Mouse (Mus musculus) CH12.LX (cell line): ENCODE results near the gene Efcab2. TPM values are rescaled to one million over a fixed set of nuclear protein-coding genes. Genes with fewer than 3 reads are reported as not detected.

Experiments
- DNase-seq: peaks from one replicate; pipeline ENCODE4 v3.0.0-alpha.2; 2013; ENCODE audit errors: extremely low read depth
- H3K27ac ChIP-seq: 2 replicates; pipeline ENCODE4 v1.5.1; 2012; ENCODE audit warnings: low read depth, mild to moderate bottlenecking, control low read depth, moderate library complexity; ENCODE audit not compliant: insufficient read depth
- H3K27me3 ChIP-seq: replicated peaks from 2 replicates; pipeline ENCODE3; 2012; ENCODE audit warnings: inconsistent platforms
- H3K36me3 ChIP-seq, 2 experiments: replicated peaks in 1 of 2; 2 replicates each; pipeline versions ENCODE3 to v1.6.1; 2012; ENCODE audit warnings: inconsistent platforms in 1 of 2, low read length in 1 of 2, mild to moderate bottlenecking in 1 of 2, mixed read lengths in 1 of 2, moderate library complexity in 1 of 2; ENCODE audit not compliant: control insufficient read depth in 1 of 2, insufficient read depth in 1 of 2
- H3K4me1 ChIP-seq, 2 experiments: 2 replicates each; pipeline ENCODE4 v1.6.1; 2012; ENCODE audit warnings: inconsistent platforms in 1 of 2, moderate library complexity in 1 of 2; ENCODE audit not compliant: insufficient read depth in 2 of 2, control insufficient read depth in 1 of 2
- H3K4me2 ChIP-seq: 2 replicates; pipeline ENCODE4 v1.6.1; 2012; ENCODE audit warnings: low read depth, mild to moderate bottlenecking, control low read depth; ENCODE audit not compliant: poor library complexity, insufficient read depth, severe bottlenecking
- H3K4me3 ChIP-seq, 3 experiments: fragments of 150-350 bp in 1 of 3; sonication (generic) in 1 of 3; replicated peaks in 1 of 3; 2 replicates each; pipeline versions ENCODE3 to v1.5.1; 2011 to 2012; ENCODE audit warnings: low read depth in 2 of 3, low read length in 2 of 3, mild to moderate bottlenecking in 2 of 3, moderate library complexity in 2 of 3, control low read depth in 1 of 3, improper control_type of control experiment in 1 of 3, inconsistent platforms in 1 of 3, mixed read lengths in 1 of 3; ENCODE audit not compliant: poor library complexity in 1 of 3
- H3K79me2 ChIP-seq: replicated peaks from 2 replicates; pipeline ENCODE4 v1.6.1; 2012; ENCODE audit warnings: mild to moderate bottlenecking, moderate library complexity; ENCODE audit not compliant: control insufficient read depth, poor library complexity, insufficient read depth, severe bottlenecking; ENCODE audit errors: extremely low read depth
- H3K9ac ChIP-seq: 2 replicates; pipeline ENCODE4 v1.6.1; 2012; ENCODE audit warnings: low read depth, mild to moderate bottlenecking, control low read depth, moderate library complexity; ENCODE audit not compliant: insufficient read depth
- H3K9me3 ChIP-seq: replicated peaks from 2 replicates; pipeline ENCODE3; 2012; ENCODE audit warnings: low read length, inconsistent platforms, mixed read lengths
- CTCF ChIP-seq, 2 experiments: IDR thresholded peaks in 1 of 2; conservative IDR thresholded peaks in 1 of 2; 2 replicates each; pipeline ENCODE4 v1.5.1; 2011 to 2012; ENCODE audit warnings: low read depth in 2 of 2, low read length in 2 of 2, improper control_type of control experiment in 1 of 2, inconsistent platforms in 1 of 2, mild to moderate bottlenecking in 1 of 2, moderate library complexity in 1 of 2
- E2F4 ChIP-seq: IDR thresholded peaks from 2 replicates; pipeline ENCODE4 v1.6.1; 2011; ENCODE audit warnings: low read depth, low read length, improper control_type of control experiment; ENCODE audit not compliant: insufficient replicate concordance
- ELF1 ChIP-seq: IDR thresholded peaks from 2 replicates; pipeline ENCODE4 v1.6.1; 2014; ENCODE audit warnings: low read depth, mild to moderate bottlenecking, inconsistent platforms, low read length, improper control_type of control experiment
- EP300 ChIP-seq: IDR thresholded peaks from 2 replicates; pipeline ENCODE4 v1.6.1; 2011; ENCODE audit warnings: low read length, improper control_type of control experiment
- ETS1 ChIP-seq: conservative IDR thresholded peaks from 2 replicates; pipeline ENCODE4 v1.6.1; 2012; ENCODE audit warnings: low read depth, mild to moderate bottlenecking, inconsistent platforms, low read length, improper control_type of control experiment, moderate library complexity
- GABPA ChIP-seq: IDR thresholded peaks from 2 replicates; pipeline ENCODE4 v1.6.1; 2012; ENCODE audit warnings: low read depth, low read length, improper control_type of control experiment, inconsistent platforms; ENCODE audit not compliant: insufficient replicate concordance
- HCFC1 ChIP-seq: IDR thresholded peaks from 2 replicates; pipeline ENCODE4 v1.6.1; 2012; ENCODE audit warnings: low read depth, mild to moderate bottlenecking, inconsistent platforms, low read length, improper control_type of control experiment
- IRF4 ChIP-seq: IDR thresholded peaks from 2 replicates; pipeline ENCODE4 v1.6.1; 2014; ENCODE audit warnings: low read depth, mild to moderate bottlenecking, inconsistent platforms, low read length, improper control_type of control experiment
- JUND ChIP-seq: conservative IDR thresholded peaks from 2 replicates; pipeline ENCODE4 v1.6.1; 2011; ENCODE audit warnings: low read depth, low read length, improper control_type of control experiment
- KAT2A ChIP-seq: IDR thresholded peaks from 2 replicates; pipeline ENCODE4 v1.6.1; 2012; ENCODE audit warnings: low read length, improper control_type of control experiment, inconsistent platforms; ENCODE audit not compliant: insufficient replicate concordance
- MAFK ChIP-seq: IDR thresholded peaks from 2 replicates; pipeline ENCODE4 v1.6.1; 2011; ENCODE audit warnings: low read length, improper control_type of control experiment; ENCODE audit not compliant: insufficient replicate concordance
- MAZ ChIP-seq: IDR thresholded peaks from 2 replicates; pipeline ENCODE4 v1.6.1; 2012; ENCODE audit warnings: low read depth, mild to moderate bottlenecking, inconsistent platforms, low read length, improper control_type of control experiment, moderate library complexity
- MEF2A ChIP-seq: IDR thresholded peaks from 2 replicates; pipeline ENCODE4 v1.6.1; 2014; ENCODE audit warnings: low read depth, mild to moderate bottlenecking, inconsistent platforms, low read length, improper control_type of control experiment, borderline replicate concordance
- MXI1 ChIP-seq: IDR thresholded peaks from 2 replicates; pipeline ENCODE4 v1.6.1; 2011; ENCODE audit warnings: mild to moderate bottlenecking, low read depth, low read length, improper control_type of control experiment
- MYC ChIP-seq: IDR thresholded peaks from 2 replicates; pipeline ENCODE4 v1.6.1; 2011; ENCODE audit warnings: low read depth, mild to moderate bottlenecking, improper control_type of control experiment, low read length
- NELFE ChIP-seq: IDR thresholded peaks from 2 replicates; pipeline ENCODE4 v1.6.1; 2011; ENCODE audit warnings: low read depth, low read length, improper control_type of control experiment
- NRF1 ChIP-seq: IDR thresholded peaks from 2 replicates; pipeline ENCODE4 v1.6.1; 2014; ENCODE audit warnings: low read depth, mild to moderate bottlenecking, inconsistent platforms, low read length, improper control_type of control experiment, moderate library complexity
- POLR2A ChIP-seq: IDR thresholded peaks from 2 replicates; pipeline ENCODE4 v1.6.1; 2011; ENCODE audit warnings: low read depth, mild to moderate bottlenecking, improper control_type of control experiment, low read length
- POLR2AphosphoS2 ChIP-seq: IDR thresholded peaks from 2 replicates; pipeline ENCODE4 v1.6.1; 2011; ENCODE audit warnings: low read depth, low read length, improper control_type of control experiment
- RAD21 ChIP-seq: IDR thresholded peaks from 2 replicates; pipeline ENCODE4 v1.6.1; 2011; ENCODE audit warnings: low read depth, mild to moderate bottlenecking, low read length, improper control_type of control experiment, moderate library complexity
- RCOR1 ChIP-seq: conservative IDR thresholded peaks from 2 replicates; pipeline ENCODE4 v1.6.1; 2012; ENCODE audit warnings: low read depth, mild to moderate bottlenecking, inconsistent platforms, low read length, improper control_type of control experiment
- SMC3 ChIP-seq: IDR thresholded peaks from 2 replicates; pipeline ENCODE4 v1.6.1; 2011; ENCODE audit warnings: low read depth, low read length, improper control_type of control experiment
- TCF12 ChIP-seq: IDR thresholded peaks from 2 replicates; pipeline ENCODE4 v1.6.1; 2014; ENCODE audit warnings: low read depth, mild to moderate bottlenecking, inconsistent platforms, low read length, improper control_type of control experiment
- USF1 ChIP-seq: IDR thresholded peaks from 2 replicates; pipeline ENCODE4 v1.6.1; 2014; ENCODE audit warnings: low read depth, mild to moderate bottlenecking, inconsistent platforms, low read length, improper control_type of control experiment
- ZKSCAN1 ChIP-seq: IDR thresholded peaks from 2 replicates; pipeline ENCODE4 v1.6.1; 2012; ENCODE audit warnings: low read depth, inconsistent platforms, low read length, improper control_type of control experiment, borderline replicate concordance
- ZMIZ1 ChIP-seq: IDR thresholded peaks from 2 replicates; pipeline ENCODE4 v1.6.1; 2012; ENCODE audit warnings: low read depth, mild to moderate bottlenecking, inconsistent platforms, low read length, improper control_type of control experiment
- ZNF384 ChIP-seq: IDR thresholded peaks from 2 replicates; pipeline ENCODE4 v1.6.1; 2012; ENCODE audit warnings: low read depth, low read length, improper control_type of control experiment, inconsistent platforms
- dilution Hi-C: fragments of 300-500 bp; cut with MboI; formaldehyde crosslinking; loops from 2 replicates; pipeline ENCODE4 v1.14.3; 2020; ENCODE audit warnings: low sequenced_read_pairs; ENCODE audit not compliant: extremely low pct_unique_long_range_greater_than_20kb, extremely low pct_ligation_motif_present
- in situ Hi-C: fragments of 300-500 bp; cut with MboI; formaldehyde crosslinking; loops from 3 replicates; pipeline ENCODE4 v1.14.3; 2019; ENCODE audit warnings: low sequenced_read_pairs, low pct_ligation_motif_present, low pct_unique_long_range_greater_than_20kb, mixed read lengths
- polyA plus RNA-seq: library from polyadenylated mRNA; unstranded; fragments of >175 nt; gene quantifications from 2 replicates; pipeline ENCODE4 v1.2.1, GENCODE M21; 2012; ENCODE audit warnings: low read depth; ENCODE audit not compliant: insufficient read length
- total RNA-seq, 2 experiments: library from RNA; depleted of rRNA; stranded (reverse); fragments of 300-350 nt in 1 of 2; fragments of >200 nt in 1 of 2; gene quantifications; 2 replicates each; pipeline ENCODE4 v1.2.3; 2012 to 2014

The Efcab2 gene
- total and polyA plus RNA-seq, 3 experiments, result 1.2 to 3.2 (median 1.8) TPM

DNA sequence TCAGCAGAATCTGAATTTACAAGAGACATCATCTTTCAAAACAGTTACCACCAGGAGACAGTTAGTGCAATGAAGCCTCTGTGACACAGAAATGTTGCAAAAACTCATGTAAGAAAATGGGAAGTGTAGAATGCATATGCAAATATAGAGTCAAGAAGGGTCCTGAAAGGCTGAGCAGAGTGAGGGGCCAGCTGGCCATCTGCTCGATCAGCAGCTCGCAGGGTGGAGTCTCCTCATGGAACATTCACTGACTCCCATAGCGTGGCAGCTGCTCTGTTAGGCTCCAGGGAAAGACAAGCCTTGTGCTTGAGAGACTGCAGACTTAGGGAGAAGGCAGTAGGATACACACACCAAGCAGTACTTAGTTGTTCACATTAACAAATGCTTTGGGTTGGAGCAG lies 83.2 kb downstream of the Efcab2 start:
- H3K36me3 ChIP-seq, result no peaks in the 10 kb centered on the region
- H3K4me1 ChIP-seq, result peaks cover 0 to 14% of the 10 kb centered on the region in 2 experiments; a peak in 2 of 4 replicates
- H3K9ac ChIP-seq, result no peak overlapping the region
- TF ChIP-seq ZMIZ1, result no peak
- no peak for TF ChIP-seq MAFK
- TF ChIP-seq GABPA, result no peak
- TF ChIP-seq MYC, result no peak
- no peak for TF ChIP-seq E2F4
- TF ChIP-seq TCF12, result no peak
- no peak for TF ChIP-seq SMC3
- no peak for TF ChIP-seq JUND
- TF ChIP-seq EP300, result no peak
- no peak for TF ChIP-seq CTCF (conservative IDR thresholded peaks at IDR 0.05 in 1 of 2, IDR thresholded peaks at IDR 0.05 in 1 of 2; ENCODE audit: low read depth in 2 of 2, low read length in 2 of 2)
- TF ChIP-seq HCFC1, result no peak
- TF ChIP-seq NELFE, result no peak
- no peak for TF ChIP-seq KAT2A
- no peak overlapping the region for H3K27ac ChIP-seq
- H3K79me2 ChIP-seq, result no peaks in the 10 kb centered on the region
- dilution Hi-C loops (no loop called here), in situ Hi-C loops (no loop called here)
- H3K4me2 ChIP-seq, result no peak overlapping the region
- no peaks in the 10 kb centered on the region for H3K27me3 ChIP-seq
- no peak overlapping the region for H3K4me3 ChIP-seq
- H3K9me3 ChIP-seq, result no peaks in the 10 kb centered on the region
- DNase-seq, result peak; percentile 7

DNA sequence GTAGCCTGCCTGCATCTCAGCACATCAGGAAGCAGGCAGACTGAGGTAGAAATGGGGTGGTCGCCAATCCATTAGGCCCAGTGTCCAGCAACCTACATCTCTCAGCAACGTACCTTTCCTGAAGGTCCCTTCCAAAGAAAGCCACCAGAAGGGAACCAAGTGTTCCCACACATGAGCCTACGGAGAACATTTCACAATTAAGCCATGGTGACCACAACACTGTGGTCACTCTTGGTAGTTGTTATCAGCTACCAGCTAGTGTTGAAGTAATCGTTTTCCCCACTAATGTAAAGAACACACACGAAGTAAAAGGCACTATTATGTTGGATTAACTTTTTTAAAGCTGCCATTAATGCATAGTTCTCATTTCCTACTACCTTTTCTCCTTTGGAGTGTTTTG lies 85.8 kb downstream of the Efcab2 start:
- dilution Hi-C loops, result no loop called here
- H3K27ac ChIP-seq, result no peak overlapping the region
- in situ Hi-C loops, result no loop called here
- no peaks in the 10 kb centered on the region for H3K36me3 ChIP-seq
- no peak overlapping the region for H3K9ac ChIP-seq
- peaks cover 0 to 14% of the 10 kb centered on the region in 2 experiments; a peak in 2 of 4 replicates for H3K4me1 ChIP-seq
- DNase-seq, result no peak
- no peaks in the 10 kb centered on the region for H3K9me3 ChIP-seq
- H3K4me3 ChIP-seq, result no peak overlapping the region
- no peak overlapping the region for H3K4me2 ChIP-seq
- H3K27me3 ChIP-seq, result no peaks in the 10 kb centered on the region
- no peaks in the 10 kb centered on the region for H3K79me2 ChIP-seq
- no peak for TF ChIP-seq IRF4
- TF ChIP-seq, all 38 proteins: peak for 0

DNA sequence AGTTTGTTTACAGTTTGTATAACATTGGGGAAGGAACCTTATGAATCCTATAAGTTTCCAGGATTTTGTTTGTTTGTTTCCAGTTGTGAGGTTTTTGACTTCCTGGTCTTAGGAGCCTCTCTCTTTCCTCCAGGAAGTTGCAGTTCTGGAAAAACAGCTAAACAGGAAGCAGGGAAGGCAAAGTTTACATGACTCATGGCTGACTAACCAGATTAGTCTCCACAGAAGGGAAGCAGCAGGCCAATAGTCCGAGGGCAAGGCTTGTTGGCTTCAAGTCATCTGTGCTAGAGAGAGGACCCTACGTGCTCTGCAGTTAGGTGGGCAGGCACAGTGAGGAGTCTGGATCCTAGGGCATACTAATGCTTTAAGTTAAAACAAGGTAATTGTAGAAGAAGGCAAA lies 86.6 kb downstream of the Efcab2 start:
- H3K4me2 ChIP-seq, result no peak overlapping the region
- dilution Hi-C loops, result no loop called here

More for the DNA sequence above, 86.6 kb downstream of the Efcab2 start:
- no peaks in the 10 kb centered on the region for H3K27me3 ChIP-seq
- no peak overlapping the region for H3K27ac ChIP-seq
- TF ChIP-seq ZNF384 (no peak), RAD21 (no peak), KAT2A (no peak), MYC (no peak), ELF1 (no peak), MAZ (no peak), ZMIZ1 (no peak), RCOR1 (no peak), POLR2A (no peak), ETS1 (no peak), POLR2AphosphoS2 (no peak), MXI1 (no peak), ZKSCAN1 (no peak), MEF2A (no peak), TCF12 (no peak), USF1 (no peak), NRF1 (no peak)
- H3K36me3 ChIP-seq, result no peaks in the 10 kb centered on the region
- H3K79me2 ChIP-seq, result no peaks in the 10 kb centered on the region
- H3K4me1 ChIP-seq, result peaks cover 0 to 14% of the 10 kb centered on the region in 2 experiments; a peak in 2 of 4 replicates
- no peak overlapping the region for H3K4me3 ChIP-seq
- H3K9ac ChIP-seq, result no peak overlapping the region
- in situ Hi-C loops, result no loop called here
- no peaks in the 10 kb centered on the region for H3K9me3 ChIP-seq
- no peak for DNase-seq
